In genomic region chr17:47484993-47485392, GRCm38 (mm10) we compare ENCODE assay signal across 11 mouse cellular contexts. TPM values are rescaled to one million over a fixed set of nuclear protein-coding genes. Genes with fewer than 3 reads are reported as not detected.
A peak's percentile ranks its signal among the peaks of the same experiment; 100 is the strongest.
DNase-seq lines count a peak whose midpoint lies in the region; ATAC-seq and TF ChIP-seq lines count a peak whose summit lies in the region.
"Had no signal": no experiment of that assay in that cellular context is flagged by ENCODE, and none has a peak within 500 bp of the region (broad histone marks: within the 10 kb centered on the region; RNA-seq: fewer than 3 reads in every experiment).

No protein-coding gene starts in this region.

- H3K4me3 ChIP-seq in forebrain, embryonic 10.5 days = no peak overlapping the region
- no peak overlapping the region for H3K4me3 ChIP-seq in forebrain, embryonic 13.5 days
- H3K4me3 ChIP-seq in kidney, embryonic 16.5 days (ENCODE audit: low read length) = no peak overlapping the region
- no peak overlapping the region for H3K4me3 ChIP-seq in intestine, embryonic 15.5 days (replicated peaks)
- no peak overlapping the region for H3K4me3 ChIP-seq in liver, postnatal 0 days (ENCODE audit: low read depth, low read length)

- no peak for ATAC-seq in forebrain, embryonic 13.5 days
- peak; percentile 39; the same call in 1 of the 2 replicates for ATAC-seq in kidney, embryonic 16.5 days (ENCODE audit: low FRiP score, low TSS enrichment)
- ATAC-seq in intestine, embryonic 15.5 days = no peak
- ATAC-seq in liver, postnatal 0 days = peak; percentile 33

- DNase-seq in forebrain, embryonic 10.5 days (ENCODE audit: extremely low spot score, low spot score) = no peak
- DNase-seq in kidney, postnatal 14 days = no peak
- no peak for DNase-seq in liver, postnatal 0 days
- DNase-seq in retina, embryonic 14.5 days (ENCODE audit: low spot score) = no peak
- DNase-seq in frontal cortex, postnatal 10 days (ENCODE audit: low spot score in 2 of 2) = no peak
- DNase-seq: adrenal gland, adult 8-10 months; cerebellum, adult 9-10 months; gastrocnemius, postnatal 36 days had no signal

- H3K9ac ChIP-seq in forebrain, embryonic 13.5 days = no peak overlapping the region
- no peak overlapping the region for H3K9ac ChIP-seq in kidney, embryonic 16.5 days (replicated peaks; ENCODE audit: low read length)
- H3K9ac ChIP-seq in intestine, embryonic 15.5 days = no peak overlapping the region
- no peak overlapping the region for H3K9ac ChIP-seq in liver, postnatal 0 days (replicated peaks)

- H3K27me3 ChIP-seq in forebrain, embryonic 10.5 days (ENCODE audit: poor library complexity, severe bottlenecking) = no peaks in the 10 kb centered on the region
- no peaks in the 10 kb centered on the region for H3K27me3 ChIP-seq in forebrain, embryonic 13.5 days
- no peaks in the 10 kb centered on the region for H3K27me3 ChIP-seq in kidney, embryonic 16.5 days (ENCODE audit: insufficient read depth, low read length)
- H3K27me3 ChIP-seq in intestine, embryonic 15.5 days (replicated peaks) = no peaks in the 10 kb centered on the region
- H3K27me3 ChIP-seq in liver, postnatal 0 days (ENCODE audit: insufficient read depth, low read length) = no peaks in the 10 kb centered on the region

- H3K27ac ChIP-seq in forebrain, embryonic 10.5 days = peak overlapping the region; percentile 72
- H3K27ac ChIP-seq in forebrain, embryonic 13.5 days = no peak overlapping the region
- H3K27ac ChIP-seq in kidney, embryonic 16.5 days (ENCODE audit: low read length) = peak overlapping the region; percentile 64
- peak overlapping the region; percentile 81 for H3K27ac ChIP-seq in intestine, embryonic 15.5 days
- peak overlapping the region; percentile 7 for H3K27ac ChIP-seq in liver, postnatal 0 days (ENCODE audit: low read depth)

- WGBS in forebrain, embryonic 10.5 days = 11% methylated on average over 3 of the region's 3 CpGs
- 12% methylated on average over 3 of the region's 3 CpGs for WGBS in forebrain, embryonic 13.5 days
- 3% methylated on average over 3 of the region's 3 CpGs for WGBS in kidney, embryonic 16.5 days
- 4% methylated on average over 3 of the region's 3 CpGs for WGBS in intestine, embryonic 15.5 days
- 16% methylated on average over 3 of the region's 3 CpGs for WGBS in liver, postnatal 0 days (ENCODE audit: insufficient replicate concordance)

- H3K4me1 ChIP-seq in forebrain, embryonic 10.5 days = peaks cover 28% of the 10 kb centered on the region
- peaks cover 7% of the 10 kb centered on the region for H3K4me1 ChIP-seq in forebrain, embryonic 13.5 days
- peaks cover 11% of the 10 kb centered on the region for H3K4me1 ChIP-seq in kidney, embryonic 16.5 days (ENCODE audit: insufficient read depth, low read length)
- peaks cover 21% of the 10 kb centered on the region for H3K4me1 ChIP-seq in intestine, embryonic 15.5 days (replicated peaks)
- peaks cover 17% of the 10 kb centered on the region for H3K4me1 ChIP-seq in liver, postnatal 0 days (ENCODE audit: insufficient read depth)

- TF ChIP-seq CTCF in liver, postnatal 0 days (IDR thresholded peaks at IDR 0.05; ENCODE audit: low read depth) = no peak

- no peak overlapping the region for H3K4me2 ChIP-seq in forebrain, embryonic 13.5 days
- H3K4me2 ChIP-seq in kidney, embryonic 16.5 days (replicated peaks; ENCODE audit: low read depth, low read length) = no peak overlapping the region
- 0 out of 2 replicates have a peak overlapping the region, but pooled peaks have one; percentile 26 for H3K4me2 ChIP-seq in intestine, embryonic 15.5 days (replicated peaks)
- no peak overlapping the region for H3K4me2 ChIP-seq in liver, postnatal 0 days (ENCODE audit: low read depth, low read length)

- TF ChIP-seq EP300 in liver, postnatal 0 days (IDR thresholded peaks at IDR 0.05; ENCODE audit: low read depth) = no peak

- peaks cover 18% of the 10 kb centered on the region for H3K36me3 ChIP-seq in forebrain, embryonic 10.5 days (replicated peaks)
- peaks cover 21% of the 10 kb centered on the region for H3K36me3 ChIP-seq in forebrain, embryonic 13.5 days (ENCODE audit: poor library complexity, severe bottlenecking)
- H3K36me3 ChIP-seq in kidney, embryonic 16.5 days (ENCODE audit: insufficient read depth, low read length) = peaks cover 16% of the 10 kb centered on the region
- peaks cover 7% of the 10 kb centered on the region; the same call in 1 of the 2 replicates for H3K36me3 ChIP-seq in intestine, embryonic 15.5 days
- H3K36me3 ChIP-seq in liver, postnatal 0 days (replicated peaks; ENCODE audit: insufficient read depth, low read length) = peaks cover 18% of the 10 kb centered on the region

- H3K9me3 ChIP-seq in forebrain, embryonic 10.5 days = no peaks in the 10 kb centered on the region
- H3K9me3 ChIP-seq in forebrain, embryonic 13.5 days (replicated peaks) = no peaks in the 10 kb centered on the region
- no peaks in the 10 kb centered on the region for H3K9me3 ChIP-seq in kidney, embryonic 16.5 days (ENCODE audit: low read length)
- no peaks in the 10 kb centered on the region for H3K9me3 ChIP-seq in intestine, embryonic 15.5 days
- H3K9me3 ChIP-seq in liver, postnatal 0 days (ENCODE audit: low read length) = no peaks in the 10 kb centered on the region

RNA-seq across cellular contexts. Expression of gene Taf8, which starts 17.1 kb away (rescaled TPM):
- 32.5 and 33.3 TPM in 2 replicates for polyA plus RNA-seq in forebrain, embryonic 10.5 days (2016; fragmentation: Nextera tagmentation; extraction: Ambion mirVana)
- polyA plus RNA-seq in forebrain, embryonic 13.5 days (2015; fragmentation: Nextera tagmentation; extraction: Ambion mirVana) = 26.5 and 31.0 TPM in 2 replicates
- 35.1 and 35.8 TPM in 2 replicates for polyA plus RNA-seq in kidney, embryonic 16.5 days (2015; fragmentation: Nextera tagmentation; extraction: Ambion mirVana)
- polyA plus RNA-seq in intestine, embryonic 15.5 days (2015; fragmentation: Nextera tagmentation; extraction: Ambion mirVana) = 20.4 and 21.9 TPM in 2 replicates
- polyA plus RNA-seq in liver, postnatal 0 days (2015; fragmentation: Nextera tagmentation; extraction: Ambion mirVana) = 6.5 and 8.1 TPM in 2 replicates

RNA-seq across cellular contexts. Expression of gene Ccnd3, which starts 19.9 kb away (rescaled TPM):
- polyA plus RNA-seq in forebrain, embryonic 10.5 days (2016; fragmentation: Nextera tagmentation; extraction: Ambion mirVana) = 296 and 313 TPM in 2 replicates
- 67.6 and 75.8 TPM in 2 replicates for polyA plus RNA-seq in forebrain, embryonic 13.5 days (2015; fragmentation: Nextera tagmentation; extraction: Ambion mirVana)
- 295 and 301 TPM in 2 replicates for polyA plus RNA-seq in kidney, embryonic 16.5 days (2015; fragmentation: Nextera tagmentation; extraction: Ambion mirVana)
- polyA plus RNA-seq in intestine, embryonic 15.5 days (2015; fragmentation: Nextera tagmentation; extraction: Ambion mirVana) = 394 and 407 TPM in 2 replicates
- 249 and 250 TPM in 2 replicates for polyA plus RNA-seq in liver, postnatal 0 days (2015; fragmentation: Nextera tagmentation; extraction: Ambion mirVana)

RNA-seq across cellular contexts. Expression of gene 1700001C19Rik, which starts 47.8 kb away (rescaled TPM):
- 0.27 TPM in 1 of 2 replicates, not detected in the other for polyA plus RNA-seq in forebrain, embryonic 10.5 days (2016; fragmentation: Nextera tagmentation; extraction: Ambion mirVana)
- 0.28 and 0.42 TPM in 2 replicates for polyA plus RNA-seq in forebrain, embryonic 13.5 days (2015; fragmentation: Nextera tagmentation; extraction: Ambion mirVana)
- 0.28 TPM in 1 of 2 replicates, not detected in the other for polyA plus RNA-seq in kidney, embryonic 16.5 days (2015; fragmentation: Nextera tagmentation; extraction: Ambion mirVana)
- polyA plus RNA-seq in intestine, embryonic 15.5 days (2015; fragmentation: Nextera tagmentation; extraction: Ambion mirVana) = 0.28 and 0.38 TPM in 2 replicates
- 7.5 and 7.8 TPM in 2 replicates for polyA plus RNA-seq in liver, postnatal 0 days (2015; fragmentation: Nextera tagmentation; extraction: Ambion mirVana)

RNA-seq across cellular contexts. Expression of gene AI661453, which starts 48.6 kb away (rescaled TPM):
- 0.22 and 0.37 TPM in 2 replicates for polyA plus RNA-seq in forebrain, embryonic 10.5 days (2016; fragmentation: Nextera tagmentation; extraction: Ambion mirVana)
- polyA plus RNA-seq in forebrain, embryonic 13.5 days (2015; fragmentation: Nextera tagmentation; extraction: Ambion mirVana) = 0.13 and 0.16 TPM in 2 replicates
- 1.5 and 2.5 TPM in 2 replicates for polyA plus RNA-seq in kidney, embryonic 16.5 days (2015; fragmentation: Nextera tagmentation; extraction: Ambion mirVana)
- 3.1 and 3.7 TPM in 2 replicates for polyA plus RNA-seq in intestine, embryonic 15.5 days (2015; fragmentation: Nextera tagmentation; extraction: Ambion mirVana)
- polyA plus RNA-seq in liver, postnatal 0 days (2015; fragmentation: Nextera tagmentation; extraction: Ambion mirVana) = 1.0 and 1.6 TPM in 2 replicates

Comparison
In these comparisons a context has a peak if more than half of its experiments do, and no peak if none do; other contexts are left out.
1. ATAC-seq: peak in kidney, embryonic 16.5 days (single experiment) and liver, postnatal 0 days (single experiment); none in forebrain, embryonic 13.5 days (single experiment) and intestine, embryonic 15.5 days (single experiment).